Mouse (Mus musculus) forebrain, embryonic 13.5 days (tissue): ENCODE measurements around the gene Opa3. TPM values are rescaled to one million over a fixed set of nuclear protein-coding genes. Genes with fewer than 3 reads are reported as not detected.

Source experiments
- ATAC-seq: fragments of 200-750 bp; cut with Nextera tagmentation; 2 replicates; pipeline ENCODE4 v1.8.0; 2017
- H3K27ac ChIP-seq: fragments of 300-500 bp; sonication (generic); 2 replicates; pipeline ENCODE4 v1.5.1; 2015; ENCODE audit warnings: inconsistent platforms, mild to moderate bottlenecking, moderate library complexity
- H3K27me3 ChIP-seq: fragments of 300-500 bp; sonication (generic); 2 replicates; pipeline ENCODE4 v1.6.1; 2015; ENCODE audit warnings: mild to moderate bottlenecking, inconsistent platforms
- H3K36me3 ChIP-seq: fragments of 300-500 bp; sonication (generic); 2 replicates; pipeline ENCODE4 v1.6.1; 2015; ENCODE audit warnings: mild to moderate bottlenecking, inconsistent platforms; ENCODE audit not compliant: poor library complexity, severe bottlenecking
- H3K4me1 ChIP-seq: fragments of 300-500 bp; sonication (generic); 2 replicates; pipeline ENCODE4 v1.6.1; 2015; ENCODE audit warnings: inconsistent platforms
- H3K4me2 ChIP-seq: fragments of 300-500 bp; sonication (generic); 2 replicates; pipeline ENCODE4 v1.6.1; 2015; ENCODE audit warnings: inconsistent platforms, mild to moderate bottlenecking, moderate library complexity
- H3K4me3 ChIP-seq: fragments of 300-500 bp; sonication (generic); 2 replicates; pipeline ENCODE4 v1.5.1; 2015; ENCODE audit warnings: mild to moderate bottlenecking, inconsistent platforms
- H3K9ac ChIP-seq: fragments of 300-500 bp; sonication (generic); 2 replicates; pipeline ENCODE4 v1.6.1; 2015; ENCODE audit warnings: mild to moderate bottlenecking, inconsistent platforms
- H3K9me3 ChIP-seq: fragments of 300-500 bp; sonication (generic); replicated peaks from 2 replicates; pipeline ENCODE4 v1.6.1; 2016; ENCODE audit warnings: inconsistent platforms
- WGBS: fragments of 180-500 bp; shearing (Covaris S2); methylation state at CpG from one replicate; pipeline ENCODE4 v1.1.7; 2015; 5-methylcytosine and 5-hydroxymethylcytosine counted together
- polyA plus RNA-seq: library from polyadenylated mRNA; unstranded; fragments of >200 nt; fragmentation: Nextera tagmentation; extraction: Ambion mirVana; gene quantifications from 2 replicates; pipeline ENCODE4 v1.2.1, GENCODE M21; 2015

Gene Opa3
- polyA plus RNA-seq, 1 experiment from 2014 or later, result 42.1 TPM

DNA sequence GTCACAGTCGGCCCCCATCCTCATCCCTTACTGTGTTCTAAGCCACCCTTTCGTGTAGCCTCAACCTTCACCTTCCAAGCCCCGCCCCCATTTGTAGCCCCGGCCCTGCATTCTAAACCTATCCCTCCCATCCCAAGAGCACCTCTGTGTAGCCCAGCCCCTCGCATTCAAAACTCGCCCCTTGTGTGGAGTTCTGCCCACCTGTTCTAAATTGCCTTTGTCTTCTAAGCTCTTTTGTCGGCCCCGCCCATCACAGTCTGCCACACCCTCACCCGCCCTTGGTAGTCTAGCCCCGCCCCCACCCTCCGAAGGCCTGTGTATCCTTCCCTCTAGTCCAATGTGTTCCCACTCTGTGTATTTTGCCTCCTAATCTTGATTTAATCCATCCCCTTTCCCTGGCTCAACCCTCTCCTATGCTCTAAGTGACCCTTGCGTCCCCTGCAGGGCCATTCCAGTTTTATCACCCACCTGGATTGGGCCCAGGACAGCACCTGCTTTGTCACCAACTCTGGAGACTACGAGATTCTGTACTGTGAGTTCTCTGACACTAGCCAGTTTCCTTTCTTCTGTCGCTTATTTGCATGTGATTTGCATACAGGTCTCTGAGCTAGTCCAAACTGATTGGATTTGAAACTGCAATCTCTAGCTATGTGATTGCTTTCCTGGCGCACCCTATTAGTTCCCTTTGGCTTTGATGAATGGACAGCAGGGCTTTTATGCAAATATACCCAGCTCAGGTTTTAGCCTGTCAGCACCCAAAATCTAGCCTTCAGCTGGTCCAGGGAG lies 25.9 kb upstream of the Opa3 start:
- Histone ChIP-seq H3K4me3 (no peak overlapping the region), H3K9ac (no peak overlapping the region), H3K27me3 (no peaks in the 10 kb centered on the region), H3K9me3 (no peaks in the 10 kb centered on the region), H3K36me3 (peaks cover 69% of the 10 kb centered on the region), H3K27ac (no peak overlapping the region), H3K4me1 (no peaks in the 10 kb centered on the region), H3K4me2 (no peak overlapping the region)
- 64% methylated on average over 15 of the region's 15 CpGs for WGBS
- 0 out of 2 replicates have a peak, but pooled peaks have one; percentile 19 for ATAC-seq

DNA sequence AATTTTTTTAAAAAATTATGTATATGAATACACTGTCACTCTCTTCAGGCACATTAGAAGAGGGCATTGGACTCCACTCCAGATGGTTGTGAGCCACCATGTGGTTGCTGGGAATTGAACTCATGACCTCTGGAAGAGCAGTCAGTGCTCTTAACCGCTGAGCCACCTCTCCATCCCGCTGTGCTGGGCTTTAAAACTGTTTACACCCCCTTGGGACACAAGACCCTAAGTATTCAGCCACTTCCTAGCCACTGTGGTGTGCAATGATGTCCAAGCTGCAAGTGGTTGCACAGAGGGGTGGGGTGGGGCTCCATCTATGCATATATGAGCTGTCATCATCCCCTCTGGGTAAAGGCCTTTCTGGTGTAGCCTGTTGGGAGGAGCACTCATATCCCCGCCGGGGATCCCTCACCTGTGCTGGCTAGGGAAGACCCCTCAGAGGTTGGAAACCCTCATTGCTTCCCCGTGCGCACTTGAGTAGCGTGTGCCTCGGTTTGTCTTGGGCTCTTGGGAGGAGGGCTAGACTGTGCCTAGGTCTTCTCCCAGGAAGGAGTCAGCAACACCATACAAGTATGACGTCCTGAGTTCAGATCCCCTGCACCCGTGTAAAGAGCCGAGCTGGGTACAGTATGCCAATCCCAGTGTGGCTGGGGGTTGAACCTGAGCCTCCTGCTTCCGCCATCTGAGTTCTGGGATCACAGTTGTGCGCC lies 19.8 kb upstream of the Opa3 start:
- Histone ChIP-seq H3K9me3 (peaks cover 4% of the 10 kb centered on the region; the same call in 1 of the 2 replicates), H3K4me3 (no peak overlapping the region), H3K4me1 (peaks cover 9% of the 10 kb centered on the region), H3K36me3 (peaks cover 26% of the 10 kb centered on the region), H3K4me2 (no peak overlapping the region), H3K27ac (no peak overlapping the region), H3K9ac (no peak overlapping the region), H3K27me3 (peaks cover 21% of the 10 kb centered on the region)
- 85% methylated on average over 13 of the region's 13 CpGs for WGBS
- ATAC-seq, result no peak

DNA sequence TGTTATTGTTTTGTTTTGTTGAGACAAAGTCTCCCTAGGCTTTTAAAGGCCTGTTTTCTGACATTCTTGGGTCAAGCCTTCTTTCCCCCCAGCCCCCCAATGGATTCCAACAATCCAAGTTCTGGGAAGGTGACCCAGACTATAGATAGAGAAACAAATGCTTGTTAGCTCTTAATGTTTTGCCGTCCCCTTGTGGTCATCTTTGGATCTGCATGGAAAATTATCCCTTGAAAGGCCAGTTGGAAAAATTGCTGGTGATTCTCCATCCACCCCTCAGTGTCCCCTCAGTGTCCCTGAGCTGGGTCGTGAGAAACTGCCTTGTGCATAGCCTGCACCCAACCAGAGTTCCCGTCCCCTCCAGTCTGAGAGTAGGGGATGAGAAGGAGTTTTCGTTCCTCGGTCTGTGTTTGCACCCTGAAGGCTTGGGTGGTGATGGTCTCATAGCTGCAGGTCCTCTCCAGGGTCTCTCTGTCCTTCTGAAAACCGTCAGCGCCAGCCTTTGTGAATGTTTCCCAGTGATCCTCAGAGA lies 19.1 kb upstream of the Opa3 start:
- H3K27ac ChIP-seq, result no peak overlapping the region
- peaks cover 4% of the 10 kb centered on the region; the same call in 1 of the 2 replicates for H3K9me3 ChIP-seq
- peaks cover 22% of the 10 kb centered on the region for H3K27me3 ChIP-seq
- ATAC-seq, result no peak
- WGBS, result 52% methylated on average over 7 of the region's 7 CpGs
- H3K9ac ChIP-seq, result no peak overlapping the region
- H3K4me2 ChIP-seq, result no peak overlapping the region
- H3K4me1 ChIP-seq, result peaks cover 9% of the 10 kb centered on the region
- H3K36me3 ChIP-seq, result peaks cover 22% of the 10 kb centered on the region
- no peak overlapping the region for H3K4me3 ChIP-seq

DNA sequence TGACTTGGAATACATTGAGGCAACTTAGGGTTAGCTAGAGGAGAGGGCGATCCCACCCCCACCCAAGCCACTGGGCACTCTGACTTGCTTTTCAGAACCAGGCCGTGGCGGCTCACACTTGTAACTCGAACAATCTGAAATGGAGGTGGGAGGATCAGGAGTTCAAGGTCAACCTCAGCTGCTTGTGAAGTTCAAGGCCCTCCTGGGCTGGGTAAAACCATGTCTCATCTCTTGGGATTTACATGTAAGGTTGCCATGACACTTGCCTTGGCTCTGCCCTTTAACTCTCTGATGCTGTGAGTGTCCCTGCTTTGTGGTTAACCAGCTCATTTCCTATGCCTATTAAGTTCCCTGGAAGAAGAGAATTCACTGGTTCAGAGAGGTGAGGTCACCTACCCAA lies 18.6 kb upstream of the Opa3 start:
- Histone ChIP-seq H3K4me2 (no peak overlapping the region), H3K4me1 (peaks cover 9% of the 10 kb centered on the region), H3K4me3 (no peak overlapping the region), H3K27ac (no peak overlapping the region), H3K27me3 (peaks cover 25% of the 10 kb centered on the region), H3K9me3 (peaks cover 4% of the 10 kb centered on the region; the same call in 1 of the 2 replicates), H3K36me3 (peaks cover 18% of the 10 kb centered on the region), H3K9ac (no peak overlapping the region)
- WGBS, result 81% methylated on average over 4 of the region's 4 CpGs
- no peak for ATAC-seq

DNA sequence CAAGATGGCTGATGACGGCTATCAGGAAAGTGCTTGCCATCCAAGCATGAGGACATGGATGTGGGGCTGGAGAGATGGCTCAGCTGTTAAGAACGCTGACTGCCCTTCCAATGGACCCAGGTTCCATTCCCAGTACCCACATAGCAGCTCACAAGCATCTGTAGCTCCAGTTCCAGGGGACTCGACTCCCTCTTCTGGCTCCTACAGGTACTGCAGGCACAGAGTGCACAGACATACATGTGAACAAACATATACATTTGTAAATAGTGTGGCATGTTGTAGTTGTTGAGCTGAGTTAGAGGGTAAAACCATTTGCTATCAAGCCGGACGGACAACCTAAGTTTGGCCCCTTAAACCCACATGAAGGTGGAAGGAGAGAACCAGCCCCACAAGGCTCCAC lies 18.1 kb upstream of the Opa3 start:
- WGBS, result 94% methylated on average over 5 of the region's 5 CpGs

DNA sequence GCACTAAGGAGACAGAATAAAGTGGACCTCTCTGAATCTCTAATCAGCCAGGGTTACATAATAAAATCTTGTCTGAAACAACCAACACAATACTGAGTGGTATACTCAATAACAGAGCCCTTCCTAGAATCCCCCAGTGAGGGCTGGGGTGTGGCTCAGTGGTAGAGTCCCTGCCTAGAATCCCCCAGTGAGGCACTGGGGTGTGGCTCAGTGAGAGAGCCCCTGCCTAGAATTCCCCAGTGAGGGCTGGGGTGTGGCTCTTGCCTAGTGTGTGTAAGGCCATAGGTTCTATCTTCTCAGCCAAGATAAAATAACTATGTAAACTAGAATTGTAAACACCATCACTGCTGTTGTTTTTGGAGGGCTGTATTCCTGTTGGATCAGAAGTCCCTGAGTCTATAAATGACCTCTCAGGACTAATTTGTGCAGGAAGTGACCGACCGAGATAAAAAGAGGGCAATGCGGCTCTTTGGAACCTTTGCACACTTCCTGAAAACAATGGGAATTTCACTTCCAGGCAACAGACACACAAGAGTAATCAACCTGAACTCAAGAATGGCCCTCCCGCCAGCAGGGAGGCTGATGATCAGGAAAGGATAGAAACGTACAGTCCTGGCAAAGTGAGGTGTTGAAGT lies 17.0 kb upstream of the Opa3 start:
- Histone ChIP-seq H3K4me2 (no peak overlapping the region), H3K27me3 (peaks cover 25% of the 10 kb centered on the region), H3K36me3 (peaks cover 1% of the 10 kb centered on the region), H3K4me3 (no peak overlapping the region), H3K27ac (no peak overlapping the region), H3K9me3 (peaks cover 4% of the 10 kb centered on the region; the same call in 1 of the 2 replicates), H3K9ac (no peak overlapping the region), H3K4me1 (peaks cover 9% of the 10 kb centered on the region)
- WGBS, result 70% methylated on average over 5 of the region's 5 CpGs
- ATAC-seq, result no peak

More for the DNA sequence above, 18.1 kb upstream of the Opa3 start:
- Histone ChIP-seq H3K4me1 (peaks cover 9% of the 10 kb centered on the region), H3K4me3 (no peak overlapping the region), H3K27me3 (peaks cover 25% of the 10 kb centered on the region), H3K4me2 (no peak overlapping the region), H3K36me3 (peaks cover 12% of the 10 kb centered on the region), H3K9ac (no peak overlapping the region), H3K9me3 (peaks cover 4% of the 10 kb centered on the region; the same call in 1 of the 2 replicates), H3K27ac (no peak overlapping the region)
- no peak for ATAC-seq

DNA sequence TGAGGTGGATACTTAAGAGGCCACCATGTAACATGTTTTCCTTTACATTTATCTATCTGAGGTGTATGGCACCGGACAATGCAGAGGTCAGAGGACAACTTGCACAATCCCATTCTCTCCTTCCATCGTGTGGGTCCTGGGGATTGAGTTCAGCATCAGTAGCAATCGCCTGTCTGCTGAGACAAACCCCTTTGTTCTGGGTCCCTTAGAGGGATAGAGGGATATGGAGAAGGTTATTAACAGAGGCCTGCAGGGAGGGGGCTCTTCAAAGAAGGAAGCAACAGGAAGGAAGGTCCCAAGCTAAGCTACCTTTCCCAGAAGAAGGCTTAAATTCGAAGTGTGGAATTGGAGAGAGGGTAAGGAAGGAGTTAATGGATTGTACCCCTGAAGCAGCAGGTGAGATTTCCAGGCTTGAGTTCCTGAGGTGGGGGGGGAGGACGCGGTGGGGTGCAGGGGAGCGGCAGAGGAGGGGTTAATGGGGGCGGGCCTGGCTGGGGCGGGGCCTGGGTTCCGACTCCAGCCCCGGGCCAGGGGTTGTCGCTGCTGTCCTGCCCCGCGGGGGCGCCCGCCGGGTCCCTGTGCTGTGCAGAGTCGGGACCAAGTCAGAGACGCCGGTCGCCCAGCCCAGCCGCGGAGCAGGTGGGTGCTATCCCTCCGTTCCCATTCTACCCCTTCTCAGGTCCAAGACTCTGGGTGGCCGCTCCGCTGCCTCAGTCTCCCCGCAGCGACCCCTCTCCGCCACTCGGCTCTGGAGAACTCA lies 16.0 kb upstream of the Opa3 start, which contains the start of gene Gpr4:
Gpr4 (plus strand) TSS at position 543 of the 760 bp plus-strand sequence.
- no peak within 1 kb of the TSS for H3K27ac ChIP-seq
- H3K4me2 ChIP-seq, result peak within 1 kb of the TSS; percentile 79
- peaks cover 9% of the 10 kb centered on the region for H3K4me1 ChIP-seq
- peak within 1 kb of the TSS; percentile 47 for H3K4me3 ChIP-seq
- peak; percentile 68 for ATAC-seq
- 1% methylated on average over 29 of the region's 30 CpGs for WGBS
- no peaks in the 10 kb centered on the region for H3K36me3 ChIP-seq
- peaks cover 25% of the 10 kb centered on the region for H3K27me3 ChIP-seq
- peak within 1 kb of the TSS; percentile 63 for H3K9ac ChIP-seq
- peaks cover 4% of the 10 kb centered on the region; the same call in 1 of the 2 replicates for H3K9me3 ChIP-seq

DNA sequence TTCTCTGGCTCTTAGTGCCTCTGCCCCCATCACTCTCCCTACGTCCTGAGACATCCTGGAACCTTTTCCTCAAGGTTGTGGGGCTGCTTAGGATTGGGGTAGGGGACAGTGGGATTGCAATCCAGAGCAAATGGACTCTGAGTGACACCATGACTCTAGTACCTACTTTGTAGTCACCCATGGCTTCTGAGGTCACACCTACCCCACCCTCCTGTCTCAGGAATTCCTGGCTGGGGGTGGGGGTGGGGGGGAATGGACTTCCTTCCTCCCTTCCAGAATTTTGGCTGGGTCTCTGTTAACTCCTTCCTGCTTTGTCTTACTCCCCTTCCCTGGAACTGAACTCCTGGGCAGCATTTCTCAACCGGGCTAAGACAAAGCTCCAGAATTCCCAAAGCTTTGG lies 14.7 kb upstream of the Opa3 start:
- no peak overlapping the region for H3K4me3 ChIP-seq
- H3K9me3 ChIP-seq, result peaks cover 4% of the 10 kb centered on the region; the same call in 1 of the 2 replicates
- no peak for ATAC-seq
- H3K4me1 ChIP-seq, result peaks cover 9% of the 10 kb centered on the region
- WGBS, result 68% methylated on average over 2 of the region's 2 CpGs
- no peak overlapping the region for H3K27ac ChIP-seq
- no peak overlapping the region for H3K4me2 ChIP-seq
- no peaks in the 10 kb centered on the region for H3K36me3 ChIP-seq
- H3K27me3 ChIP-seq, result peaks cover 25% of the 10 kb centered on the region
- H3K9ac ChIP-seq, result no peak overlapping the region

DNA sequence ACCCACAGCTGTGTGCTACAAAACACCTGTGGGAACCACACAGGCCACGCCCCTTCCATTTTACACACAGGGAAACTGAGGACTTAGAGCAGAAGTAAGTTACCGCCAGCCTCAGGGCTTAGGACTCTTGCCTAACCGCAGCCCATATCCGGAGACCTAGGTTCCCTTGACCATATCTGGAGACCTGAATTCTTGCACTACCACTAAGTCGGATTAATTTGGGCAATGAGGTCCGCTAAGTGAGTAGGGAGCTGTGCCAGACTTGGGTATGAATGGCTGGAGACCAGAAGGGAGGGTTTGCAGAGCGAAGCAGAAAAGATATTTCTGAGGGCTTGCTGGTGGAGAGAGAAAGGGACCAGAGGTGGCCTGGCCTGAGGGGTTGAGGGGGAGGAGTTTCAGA lies 13.8 kb upstream of the Opa3 start:
- 70% methylated on average over 7 of the region's 7 CpGs for WGBS
- peaks cover 9% of the 10 kb centered on the region for H3K4me1 ChIP-seq
- no peak overlapping the region for H3K9ac ChIP-seq
- H3K36me3 ChIP-seq, result no peaks in the 10 kb centered on the region
- H3K27ac ChIP-seq, result no peak overlapping the region
- no peak overlapping the region for H3K4me2 ChIP-seq
- peaks cover 4% of the 10 kb centered on the region; the same call in 1 of the 2 replicates for H3K9me3 ChIP-seq
- ATAC-seq, result no peak
- H3K4me3 ChIP-seq, result no peak overlapping the region
- peaks cover 25% of the 10 kb centered on the region for H3K27me3 ChIP-seq

DNA sequence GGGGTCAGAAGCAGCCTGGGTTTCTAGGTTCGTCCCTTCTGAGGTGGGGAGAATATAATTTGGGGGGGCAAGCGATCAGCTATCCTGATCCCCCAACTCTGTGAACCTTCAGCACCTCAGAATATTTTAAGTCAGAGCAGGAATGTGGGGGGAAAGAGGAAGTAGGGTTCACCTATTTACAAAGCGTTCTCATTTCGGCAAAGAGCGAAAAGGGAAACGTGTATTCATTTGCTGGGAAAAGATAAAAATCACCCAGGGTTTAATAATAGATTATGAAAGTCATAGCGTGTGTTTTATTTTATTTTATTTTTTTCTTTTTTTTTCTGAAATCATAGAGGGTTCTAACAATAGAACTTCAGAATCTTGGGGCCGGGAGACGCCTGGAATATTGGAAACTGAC lies 13.2 kb upstream of the Opa3 start:
- no peak for ATAC-seq
- H3K9ac ChIP-seq, result no peak overlapping the region
- no peak overlapping the region for H3K4me3 ChIP-seq
- no peak overlapping the region for H3K4me2 ChIP-seq
- no peak overlapping the region for H3K27ac ChIP-seq
- H3K4me1 ChIP-seq, result peaks cover 9% of the 10 kb centered on the region
- H3K36me3 ChIP-seq, result no peaks in the 10 kb centered on the region
- WGBS, result 73% methylated on average over 9 of the region's 9 CpGs
- H3K9me3 ChIP-seq, result peaks cover 2% of the 10 kb centered on the region; the same call in 1 of the 2 replicates
- H3K27me3 ChIP-seq, result peaks cover 25% of the 10 kb centered on the region

DNA sequence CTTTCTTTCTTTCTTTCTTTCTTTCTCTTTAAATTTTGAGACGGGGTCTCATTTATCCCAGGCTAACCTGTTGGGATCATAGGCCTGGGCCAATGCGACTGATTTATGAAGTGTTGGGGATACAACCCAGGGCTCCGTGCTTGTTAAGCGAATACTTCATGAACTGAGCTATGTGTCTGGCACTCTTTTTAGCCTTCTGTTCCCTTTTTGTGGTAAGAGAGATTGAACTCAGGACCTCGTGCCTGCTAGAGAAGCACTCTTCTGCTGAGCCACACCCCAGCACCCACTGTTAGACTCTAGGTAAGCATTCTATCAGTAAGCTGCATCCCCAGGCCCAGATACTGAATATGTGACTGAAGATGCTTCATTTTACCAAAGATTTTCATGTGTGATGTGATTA lies 10.6 kb upstream of the Opa3 start:
- Histone ChIP-seq H3K9me3 (no peaks in the 10 kb centered on the region), H3K4me2 (no peak overlapping the region), H3K36me3 (peaks cover 4% of the 10 kb centered on the region), H3K4me1 (0 out of 2 replicates have a peak, but pooled peaks cover 1% of the 10 kb centered on the region), H3K27me3 (peaks cover 11% of the 10 kb centered on the region; the same call in 1 of the 2 replicates), H3K4me3 (no peak overlapping the region), H3K9ac (no peak overlapping the region), H3K27ac (no peak overlapping the region)
- ATAC-seq, result no peak
- WGBS, result 73% methylated on average over 5 of the region's 5 CpGs
